Mouse (Mus musculus) gastrocnemius, adult 18-20 months (tissue): ENCODE measurements around the gene Anks1. TPM values are rescaled to one million over a fixed set of nuclear protein-coding genes. Genes with fewer than 3 reads are reported as not detected.

ENCODE experiments used
- DNase-seq: peaks from one replicate; pipeline ENCODE4 v3.0.0; 2021; ENCODE audit warnings: low spot score
- long read RNA-seq, 2 experiments: library from polyadenylated mRNA; stranded (forward); transcript quantifications; one replicate each; pipeline ENCODE4 v2.0.0; 2021
- total RNA-seq, 2 experiments: library from RNA; stranded (reverse); gene quantifications; 2 replicates each; pipeline ENCODE4 v1.2.3; 2021

Gene Anks1
- 10 to 100 TPM; 10.2 to 11.0 TPM for total RNA-seq
- long read RNA-seq, experiment 1, full-length matches to known transcripts, result 1 of 14 reads
- long read RNA-seq, experiment 1, partial matches to known transcripts, result 4 of 14 reads
- long read RNA-seq, experiment 1, other reads (novel, unspliced or antisense), result 9 of 14 reads
- long read RNA-seq, experiment 2, full-length matches to known transcripts, result 3 of 11 reads
- long read RNA-seq, experiment 2, partial matches to known transcripts, result 6 of 11 reads
- long read RNA-seq, experiment 2, other reads (novel, unspliced or antisense), result 2 of 11 reads

DNA sequence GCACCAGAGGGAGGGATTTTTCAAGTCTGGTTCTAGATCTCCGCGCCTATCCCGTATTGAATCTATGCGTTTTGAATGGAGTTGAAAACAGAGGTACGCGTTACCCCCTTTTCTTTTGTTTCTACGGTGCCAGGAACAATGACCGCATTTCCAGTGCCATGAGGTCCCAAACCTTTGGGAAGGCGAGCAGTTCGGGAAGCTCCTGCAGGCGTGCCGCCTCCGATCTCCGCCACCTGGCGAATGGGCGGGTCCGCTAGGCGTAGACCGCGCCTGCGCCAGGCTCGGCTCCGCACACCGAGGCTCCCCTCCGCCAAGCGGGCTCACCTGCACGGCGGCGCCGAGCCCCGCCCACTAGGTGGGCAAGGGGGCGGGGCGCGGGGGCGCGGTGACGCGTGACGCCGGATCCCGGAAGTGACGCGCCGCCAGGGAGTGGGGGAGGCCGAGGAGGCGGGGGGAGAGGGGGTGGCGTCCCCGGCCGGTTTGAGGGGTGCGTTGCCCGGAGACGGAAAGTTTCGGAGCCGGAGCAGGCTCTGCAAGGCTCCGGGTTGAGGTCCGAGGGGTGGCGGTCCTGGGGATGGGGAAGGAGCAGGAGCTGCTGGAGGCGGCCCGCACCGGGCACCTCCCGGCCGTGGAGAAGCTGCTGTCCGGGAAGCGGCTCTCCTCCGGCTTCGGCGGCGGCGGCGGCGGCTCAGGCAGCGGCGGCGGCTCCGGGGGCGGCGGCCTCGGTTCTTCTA, at the start of gene Anks1:
Gene Anks1 (plus strand): TSS at position 419 of the 734 bp plus-strand sequence.
- DNase-seq, result peak; percentile 81

DNA sequence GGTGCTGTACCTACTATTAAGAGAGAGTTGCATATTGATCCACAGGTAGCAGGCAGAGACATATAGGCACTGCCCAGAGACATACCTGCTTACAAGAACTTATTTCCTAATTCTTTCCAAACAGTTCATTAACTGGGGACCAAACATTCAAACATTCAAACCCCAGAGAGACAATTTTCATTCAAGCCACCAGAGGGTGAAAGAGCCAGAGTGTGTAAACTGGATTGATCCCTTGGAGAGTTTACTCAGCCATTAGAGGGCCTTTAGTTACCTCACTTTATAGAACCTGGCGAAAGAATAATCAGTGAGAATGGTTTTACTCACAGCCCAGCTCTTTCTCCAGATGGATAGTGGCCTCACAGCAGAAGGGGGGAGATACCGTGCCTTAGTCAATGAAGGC, 43.6 kb upstream of the Anks1 start:
- DNase-seq, result no peak

DNA sequence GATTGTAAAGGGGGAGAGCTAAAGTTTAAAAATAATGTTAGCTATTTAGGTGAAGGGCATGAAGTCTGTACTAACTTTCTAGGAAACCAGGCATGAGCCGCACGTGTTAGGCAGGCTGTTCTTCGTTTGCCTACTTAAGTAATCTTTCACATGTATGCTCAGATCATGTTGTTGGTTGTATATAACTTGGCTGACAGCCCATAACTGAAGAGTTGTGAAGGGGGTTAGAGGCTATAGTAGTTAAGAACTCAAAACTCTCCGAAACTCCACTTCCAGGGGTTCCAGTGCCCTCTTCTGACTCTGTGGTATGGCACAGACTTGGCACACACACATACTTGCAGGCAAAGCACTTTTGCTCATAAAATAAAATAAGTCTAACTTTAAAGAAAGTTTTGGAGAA, 42.4 kb upstream of the Anks1 start:
- no peak for DNase-seq

GRCm38 (mm10) chr17:27871851-27872250, 37.3 kb upstream of the Anks1 start:
- peak; percentile 20 for DNase-seq

GRCm38 (mm10) chr17:27873583-27873982, 35.5 kb upstream of the Anks1 start:
- no peak for DNase-seq

- DNase-seq, result no peak
Measured at GRCm38 (mm10) chr17:27874510-27874909, 34.6 kb upstream of the Anks1 start.

DNA sequence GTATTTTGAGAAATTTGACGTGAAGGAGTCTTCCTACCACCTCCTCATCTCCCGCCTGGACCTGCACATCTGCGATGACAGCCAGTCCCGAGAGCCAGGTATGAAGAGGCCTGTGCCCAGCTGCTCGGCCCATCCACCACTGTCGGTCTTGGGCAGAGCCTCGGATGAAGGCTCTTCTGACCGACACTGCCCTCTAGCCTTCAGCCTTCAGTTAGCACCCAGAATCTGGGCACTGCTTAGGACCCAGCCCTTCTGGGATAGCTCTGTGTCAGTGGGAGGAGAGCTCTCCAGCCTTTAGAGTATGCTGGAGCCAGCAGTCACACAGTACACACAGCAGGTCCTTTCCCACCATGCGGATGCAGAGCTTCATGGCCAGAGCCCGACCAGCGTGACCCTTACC, 27.6 kb upstream of the Anks1 start:
- peak; percentile 34 for DNase-seq

GRCm38 (mm10) chr17:27883129-27883528, 26.0 kb upstream of the Anks1 start:
- DNase-seq, result no peak

DNA sequence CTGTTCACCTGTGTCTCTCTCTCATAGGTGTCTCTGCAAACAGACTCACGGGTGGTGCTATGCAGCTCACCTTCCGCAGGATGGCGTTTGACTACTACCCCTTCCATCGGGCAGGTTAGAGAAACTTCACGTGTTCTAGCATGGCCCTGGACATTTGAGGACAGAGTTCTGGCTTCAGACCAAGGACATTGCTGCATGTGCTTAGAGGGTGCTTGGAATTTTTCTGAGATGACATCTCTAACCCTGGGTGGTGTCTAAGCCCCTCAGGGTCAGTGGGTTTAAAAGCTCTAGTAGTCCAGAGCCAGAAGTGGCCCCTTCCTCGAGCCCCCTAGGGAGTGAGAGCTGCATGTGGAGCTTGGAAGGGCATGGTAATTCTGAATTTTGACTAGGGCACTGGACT, 25.1 kb upstream of the Anks1 start:
- DNase-seq, result no peak

DNA sequence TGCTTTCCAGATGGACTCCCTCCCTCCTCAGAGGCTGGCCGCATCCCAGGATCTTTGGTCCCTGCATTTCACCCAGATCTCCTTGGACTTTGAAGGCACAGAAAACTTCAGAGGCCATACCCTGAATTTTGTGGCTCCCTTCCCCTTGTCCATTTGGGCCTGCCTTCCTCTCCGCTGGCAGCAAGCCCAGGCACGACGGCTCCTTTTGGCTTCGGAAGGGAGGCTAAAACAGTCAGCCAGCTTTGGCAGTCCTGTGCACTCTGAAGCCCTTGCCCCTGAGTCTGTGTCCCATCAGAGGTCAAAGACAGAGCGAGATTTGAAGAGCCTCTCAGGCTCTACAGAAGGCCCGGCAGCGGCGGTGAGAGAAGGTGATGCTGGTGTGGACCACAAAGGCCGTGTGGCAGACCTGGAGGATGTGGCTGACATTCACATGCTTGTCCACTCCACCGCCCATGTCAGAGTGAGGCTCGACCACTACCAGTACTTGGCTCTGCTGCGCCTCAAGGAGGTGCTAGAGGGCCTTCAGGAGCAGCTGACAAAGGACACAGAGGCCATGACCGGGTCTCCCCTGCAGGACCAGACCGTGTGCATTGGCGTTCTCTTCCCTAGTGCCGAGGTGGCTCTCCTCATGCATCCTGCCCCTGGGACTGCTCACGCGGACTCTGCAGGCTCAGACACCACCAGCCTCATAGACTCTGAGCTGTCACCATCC, 22.5 kb upstream of the Anks1 start:
- peak; percentile 13 for DNase-seq

DNA sequence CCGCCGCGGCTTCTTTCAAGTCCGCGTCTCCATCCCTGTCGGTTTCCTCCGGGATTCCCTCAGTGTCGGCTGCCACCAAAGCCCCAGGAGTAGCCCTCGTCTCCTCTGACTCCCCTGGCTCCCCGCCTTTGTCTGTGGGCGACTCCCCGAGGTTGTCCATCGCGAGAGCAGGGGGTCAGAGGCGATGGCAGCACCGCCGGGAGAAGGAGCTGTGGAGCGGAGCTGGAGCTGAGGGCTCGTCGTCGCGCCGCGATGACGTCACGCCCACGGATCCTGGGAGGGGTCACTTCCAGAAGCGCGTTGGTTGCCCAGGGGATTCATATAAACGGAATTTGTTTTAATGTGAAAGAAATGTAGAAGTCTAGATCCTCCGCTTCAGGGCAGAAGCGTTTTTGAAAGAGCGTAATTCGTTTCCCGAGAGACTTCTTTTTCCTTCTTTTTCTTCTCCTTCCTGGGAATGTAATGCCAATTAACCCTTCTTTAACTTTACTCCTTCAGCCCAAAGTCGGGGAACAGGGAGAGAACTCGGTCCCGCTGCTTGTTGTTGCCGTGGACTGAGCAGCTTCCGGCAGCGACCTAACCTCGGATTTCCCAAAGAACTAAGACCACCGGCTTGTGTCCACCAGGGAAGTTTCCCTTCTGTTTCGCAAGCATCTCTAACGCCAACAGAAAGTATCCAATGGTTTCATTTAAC, 1.4 kb upstream of the Anks1 start:
- peak; percentile 94 for DNase-seq

DNA sequence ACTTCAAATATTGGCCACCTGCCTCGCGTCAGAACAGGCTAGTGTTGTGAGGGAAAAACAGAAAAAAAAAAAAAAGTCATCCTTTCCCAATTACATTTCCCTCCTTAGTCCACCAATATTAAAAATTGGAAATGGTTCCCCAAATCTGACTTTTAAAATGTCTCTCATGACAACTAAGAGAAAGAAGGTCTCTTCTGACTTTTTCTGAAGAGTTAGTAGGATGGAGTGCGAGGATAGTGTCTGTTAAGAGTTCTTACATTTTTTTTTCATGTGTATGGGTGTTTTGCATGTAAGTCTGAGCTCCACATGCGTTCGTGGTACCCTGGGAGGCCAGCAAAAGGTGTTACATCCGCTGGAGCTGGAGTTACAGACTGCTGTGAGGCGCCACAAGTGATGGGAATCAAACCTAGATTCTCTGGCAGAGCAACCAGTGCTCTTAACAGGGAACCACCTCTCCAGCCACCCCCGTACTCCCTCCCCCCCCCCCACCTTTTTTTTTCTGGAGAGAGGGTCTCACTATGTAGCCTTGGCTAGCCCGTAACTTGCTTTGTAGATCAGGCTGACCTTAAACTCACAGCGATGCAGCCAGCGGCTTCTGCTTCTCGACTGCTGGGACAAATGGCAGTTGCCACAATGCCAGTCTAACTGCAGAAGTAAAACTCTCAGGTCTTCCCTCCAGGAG, 759 bp upstream of the Anks1 start:
- DNase-seq, result no peak

GRCm38 (mm10) chr17:27909622-27910500, 755 bp downstream of the Anks1 start, which contains the start of gene Taf11:
Taf11 (minus strand) TSS chr17:27909844.
- no peak for DNase-seq

GRCm38 (mm10) chr17:27911371-27911770, 2.3 kb downstream of the Anks1 start:
- no peak for DNase-seq

GRCm38 (mm10) chr17:27914742-27915141, 5.6 kb downstream of the Anks1 start:
- DNase-seq, result no peak

DNA sequence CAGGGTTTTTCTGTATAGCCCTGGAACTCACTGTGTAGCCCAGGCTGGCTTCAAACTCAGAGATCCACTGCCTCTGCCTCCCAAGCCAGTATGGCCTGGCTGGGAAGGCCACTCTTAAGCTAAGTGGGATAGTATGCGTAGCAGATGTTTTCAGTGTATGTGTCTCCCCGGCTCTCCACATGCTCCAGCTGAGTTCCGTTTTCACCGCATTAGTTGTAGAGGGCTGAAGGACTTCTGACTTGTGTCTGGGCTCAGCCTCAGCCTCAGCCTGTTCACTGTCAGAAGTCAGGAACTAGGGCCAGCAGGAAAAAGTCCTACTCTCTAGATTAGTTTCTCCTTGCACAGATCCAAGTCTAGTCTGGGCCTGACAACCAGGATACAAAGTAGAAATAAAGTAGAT, 7.3 kb downstream of the Anks1 start:
- DNase-seq, result no peak

DNA sequence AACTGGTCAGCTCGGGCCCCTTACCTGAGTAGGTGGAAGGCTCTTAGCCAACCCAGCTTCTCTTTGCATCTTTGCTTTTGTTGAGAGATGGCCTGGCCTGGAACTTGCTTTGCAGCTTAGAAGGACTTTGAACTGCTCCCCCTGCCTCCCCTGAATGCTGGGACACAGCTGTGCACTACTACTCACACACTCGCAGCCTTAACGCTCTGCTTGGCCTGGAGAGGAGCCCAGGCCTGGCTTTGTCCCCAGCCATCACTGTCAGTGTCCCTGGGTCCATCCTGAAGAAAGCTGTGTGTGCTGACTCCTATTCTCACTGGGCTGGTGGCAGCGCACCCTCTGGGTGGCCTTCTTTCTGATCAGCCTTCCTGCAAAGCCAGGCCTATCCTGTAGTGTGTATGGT, 11.6 kb downstream of the Anks1 start:
- DNase-seq, result no peak

DNA sequence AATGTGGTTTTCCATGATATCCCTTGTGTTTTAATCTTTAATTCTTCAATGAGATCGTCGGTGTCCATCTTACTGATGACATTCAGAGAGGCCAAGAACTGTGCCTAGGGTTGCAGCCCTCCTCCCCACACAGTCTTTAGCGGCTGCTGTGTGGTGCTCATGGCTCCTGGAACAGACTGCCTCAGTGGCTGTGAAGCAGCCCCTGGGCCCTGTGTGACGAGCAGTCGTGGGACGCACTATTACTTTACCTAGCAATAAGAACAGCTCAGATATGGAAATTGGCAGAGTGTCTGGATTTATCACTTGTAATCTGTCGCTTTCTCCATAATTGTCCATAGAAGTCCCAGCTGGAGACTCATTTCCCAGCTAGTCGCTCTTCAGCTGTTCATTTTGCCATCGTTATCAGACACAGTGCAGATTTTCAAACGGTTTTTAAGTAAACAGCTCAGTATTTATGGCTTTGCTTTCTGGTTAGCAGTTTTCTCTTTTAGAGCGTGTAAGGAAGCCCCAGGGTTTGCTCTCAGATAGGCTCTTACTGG, 13.1 kb downstream of the Anks1 start:
- DNase-seq, result no peak

DNA sequence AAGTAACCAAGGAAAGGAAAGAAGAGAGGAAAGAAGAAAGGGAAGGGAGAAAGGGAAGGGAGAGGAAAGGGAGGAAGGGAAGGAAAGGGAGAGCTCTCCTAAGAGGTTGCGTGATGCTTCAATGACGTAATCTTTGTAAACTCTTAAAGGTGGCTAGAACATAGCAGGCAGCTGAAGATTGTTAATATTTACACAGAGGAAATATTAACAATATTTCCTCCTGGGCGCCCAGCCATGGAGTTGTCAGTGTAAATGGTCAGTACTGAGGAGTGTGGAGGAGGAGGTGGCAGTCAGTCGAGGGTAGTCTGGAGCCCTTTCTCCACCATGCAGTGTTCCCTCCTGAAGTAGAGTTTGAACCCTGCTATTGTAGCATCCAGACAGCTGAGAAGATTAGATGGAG, 15.9 kb downstream of the Anks1 start:
- no peak for DNase-seq

DNA sequence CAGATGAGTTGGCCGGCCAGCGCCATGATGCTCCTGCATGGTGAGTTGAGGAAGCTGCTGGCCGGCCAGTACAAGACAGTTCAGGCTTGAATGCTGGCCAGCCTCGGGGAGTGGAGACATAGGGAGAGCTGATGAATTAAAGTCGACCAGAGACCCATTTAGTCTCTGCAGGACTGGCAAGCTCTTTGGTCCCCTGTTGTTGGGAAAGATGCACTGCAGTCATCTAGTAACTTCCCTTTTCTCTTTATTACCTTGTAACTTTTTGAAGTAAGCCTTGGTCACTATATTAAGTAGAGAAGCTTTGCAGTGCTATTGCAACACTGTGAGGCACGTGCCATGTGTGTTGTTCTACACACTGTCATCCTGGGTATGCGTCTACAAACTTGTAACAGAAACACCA, 16.4 kb downstream of the Anks1 start:
- DNase-seq, result no peak
